17 mouse cellular contexts compared by ENCODE assay signal in the genomic region with DNA sequence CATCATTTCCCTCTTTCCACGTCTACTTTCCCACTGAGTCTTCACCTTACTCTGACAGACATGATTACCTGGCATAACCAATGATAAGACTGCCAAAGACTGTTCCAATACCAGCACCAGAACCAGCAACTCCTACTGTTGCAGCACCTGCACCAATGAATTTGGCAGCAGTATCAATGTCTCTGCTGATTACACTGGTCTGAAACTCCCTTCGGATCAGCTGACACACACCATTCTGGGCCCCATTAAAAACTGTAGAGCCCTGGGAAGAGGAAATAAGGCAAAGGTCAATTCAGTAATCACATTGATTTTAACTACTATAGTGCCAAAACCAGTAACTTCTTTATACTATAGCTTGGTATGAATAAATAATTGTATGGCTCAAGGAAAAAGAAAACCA. TPM values are rescaled to one million over a fixed set of nuclear protein-coding genes. Genes with fewer than 3 reads are reported as not detected.
A peak's percentile ranks its signal among the peaks of the same experiment; 100 is the strongest.
DNase-seq lines count a peak whose midpoint lies in the region; ATAC-seq and TF ChIP-seq lines count a peak whose summit lies in the region.
"Had no signal": no experiment of that assay in that cellular context is flagged by ENCODE, and none has a peak within 500 bp of the region (broad histone marks: within the 10 kb centered on the region; RNA-seq: fewer than 3 reads in every experiment).

No protein-coding gene starts in this region.

- H3K4me3 ChIP-seq in erythroblast, embryonic 14.5 days (replicated peaks), result peak overlapping the region; percentile 13
- peak overlapping the region in 1 of 2 experiments; percentile 17; a peak in 2 of 4 replicates for H3K4me3 ChIP-seq in heart, embryonic 14.5 days (ENCODE audit: control insufficient read depth in 1 of 2, insufficient read depth in 1 of 2, low read depth in 1 of 2, low read length in 2 of 2)
- H3K4me3 ChIP-seq in brown adipose tissue, adult 24 weeks (ENCODE audit: insufficient read depth, low read depth, low read length), result 0 out of 2 replicates have a peak overlapping the region, but pooled peaks have one; percentile 11
- peak overlapping the region; percentile 21; the same call in 1 of the 2 replicates for H3K4me3 ChIP-seq in liver, embryonic 12.5 days
- H3K4me3 ChIP-seq in thymus, adult 2 months (ENCODE audit: control insufficient read depth, insufficient read depth, low read length), result no peak overlapping the region
- H3K4me3 ChIP-seq: midbrain, embryonic 12.5 days had no signal

- peak overlapping the region; percentile 45 for H3K9ac ChIP-seq in heart, embryonic 14.5 days (ENCODE audit: low read length)
- H3K9ac ChIP-seq in liver, embryonic 12.5 days, result 0 out of 2 replicates have a peak overlapping the region, but pooled peaks have one; percentile 19
- H3K9ac ChIP-seq: embryonic facial prominence, embryonic 12.5 days; limb, embryonic 12.5 days; midbrain, embryonic 12.5 days had no signal

- H3K9me3 ChIP-seq in erythroblast, embryonic 14.5 days (ENCODE audit: control insufficient read depth, low read length), result no peaks in the 10 kb centered on the region
- H3K9me3 ChIP-seq in heart, embryonic 14.5 days (ENCODE audit: control insufficient read depth, low read length), result no peaks in the 10 kb centered on the region
- no peaks in the 10 kb centered on the region for H3K9me3 ChIP-seq in liver, embryonic 12.5 days (replicated peaks)
- H3K9me3 ChIP-seq: embryonic facial prominence, embryonic 12.5 days; hindbrain, embryonic 12.5 days; limb, embryonic 12.5 days; lung, embryonic 15.5 days; midbrain, embryonic 12.5 days had no signal

- no peak for DNase-seq in heart, adult 9 months (ENCODE audit: low spot score in 2 of 2)
- DNase-seq in thymus, adult 2 months, result no peak
- no peak for DNase-seq in ovary, postnatal 10 days (ENCODE audit: low spot score)
- DNase-seq: adrenal gland, adult 8-10 months; cerebellum, adult 18-20 months; gastrocnemius, postnatal 25 days; kidney, postnatal 25 days had no signal

- TF ChIP-seq CTCF in thymus, adult 2 months (IDR thresholded peaks at IDR 0.05; ENCODE audit: borderline replicate concordance, control insufficient read depth, extremely low read depth, insufficient read depth, low read length, poor library complexity), result no peak

- peaks cover 48% of the 10 kb centered on the region for H3K4me1 ChIP-seq in erythroblast, embryonic 14.5 days (ENCODE audit: control insufficient read depth)
- peaks cover 0 to 10% of the 10 kb centered on the region in 2 experiments; a peak in 3 of 4 replicates for H3K4me1 ChIP-seq in heart, embryonic 14.5 days (ENCODE audit: control insufficient read depth in 2 of 2, insufficient read depth in 2 of 2, low read length in 2 of 2)
- 0 out of 2 replicates have a peak, but pooled peaks cover 5% of the 10 kb centered on the region for H3K4me1 ChIP-seq in brown adipose tissue, adult 24 weeks (ENCODE audit: control insufficient read depth, insufficient read depth, insufficient read length, low read length)
- H3K4me1 ChIP-seq in liver, embryonic 12.5 days, result peaks cover 37% of the 10 kb centered on the region
- peaks cover 3% of the 10 kb centered on the region; the same call in 1 of the 2 replicates for H3K4me1 ChIP-seq in thymus, adult 2 months (replicated peaks; ENCODE audit: control insufficient read depth, insufficient read depth, low read length)

- no peak for TF ChIP-seq POLR2A in thymus, adult 2 months (IDR thresholded peaks at IDR 0.05; ENCODE audit: control insufficient read depth, extremely low read depth, insufficient read depth, low read length, poor library complexity)

- H3K4me2 ChIP-seq in heart, embryonic 14.5 days (ENCODE audit: low read length), result peak overlapping the region; percentile 69
- peak overlapping the region; percentile 23 for H3K4me2 ChIP-seq in liver, embryonic 12.5 days

- H3K27ac ChIP-seq in heart, embryonic 14.5 days (replicated peaks in 1 of 2; ENCODE audit: control insufficient read depth in 1 of 2, insufficient read depth in 1 of 2, low read depth in 2 of 2, low read length in 2 of 2), result no peak overlapping the region
- H3K27ac ChIP-seq in brown adipose tissue, adult 24 weeks (replicated peaks; ENCODE audit: low read depth, low read length), result peak overlapping the region; percentile 51
- no peak overlapping the region for H3K27ac ChIP-seq in liver, embryonic 12.5 days
- no peak overlapping the region for H3K27ac ChIP-seq in thymus, adult 2 months (ENCODE audit: control insufficient read depth, insufficient read depth, low read length)
- H3K27ac ChIP-seq: embryonic facial prominence, embryonic 12.5 days; hindbrain, embryonic 12.5 days; limb, embryonic 12.5 days; lung, embryonic 15.5 days; midbrain, embryonic 12.5 days had no signal

- no peak for ATAC-seq in erythroblast, adult 5-6 weeks (replicated peaks; ENCODE audit: low FRiP score, poor library complexity, severe bottlenecking)
- ATAC-seq in heart, embryonic 14.5 days (ENCODE audit: insufficient number of reproducible peaks, insufficient read depth, low FRiP score, low read depth), result no peak
- ATAC-seq in liver, embryonic 12.5 days, result no peak

- peaks cover 51% of the 10 kb centered on the region for H3K36me3 ChIP-seq in erythroblast, embryonic 14.5 days (ENCODE audit: control insufficient read depth)
- H3K36me3 ChIP-seq in heart, embryonic 14.5 days (ENCODE audit: control insufficient read depth, insufficient read depth, low read length), result peaks cover 53% of the 10 kb centered on the region
- H3K36me3 ChIP-seq in liver, embryonic 12.5 days, result peaks cover 50% of the 10 kb centered on the region
- H3K36me3 ChIP-seq in thymus, adult 2 months (ENCODE audit: control insufficient read depth, insufficient read depth, low read length), result peaks cover 27% of the 10 kb centered on the region

- 80% methylated on average over 2 of the region's 2 CpGs for WGBS in heart, embryonic 14.5 days
- 77% methylated on average over 2 of the region's 2 CpGs for WGBS in liver, embryonic 12.5 days (ENCODE audit: insufficient replicate concordance)
- 98% methylated on average over 2 of the region's 2 CpGs for WGBS in thymus, adult 2 months

- H3K27me3 ChIP-seq in erythroblast, embryonic 14.5 days (ENCODE audit: control insufficient read depth), result no peaks in the 10 kb centered on the region
- no peaks in the 10 kb centered on the region for H3K27me3 ChIP-seq in heart, embryonic 14.5 days (ENCODE audit: control insufficient read depth, insufficient read depth, low read length)
- H3K27me3 ChIP-seq in liver, embryonic 12.5 days (replicated peaks), result no peaks in the 10 kb centered on the region
- H3K27me3 ChIP-seq in thymus, adult 2 months (ENCODE audit: control insufficient read depth, insufficient read depth, low read length), result no peaks in the 10 kb centered on the region
- H3K27me3 ChIP-seq: embryonic facial prominence, embryonic 12.5 days; hindbrain, embryonic 12.5 days; limb, embryonic 12.5 days; lung, embryonic 15.5 days; midbrain, embryonic 12.5 days had no signal

RNA-seq across cellular contexts. Expression of a gene that starts 2.0 kb away (rescaled TPM):
- polyA plus RNA-seq in erythroblast, embryonic 14.5 days (2012), result 122 and 165 TPM in 2 replicates
- 202 and 209 TPM in 2 replicates for total RNA-seq in erythroblast, adult 5-6 weeks (2015; ENCODE audit: low replicate concordance)
- total RNA-seq in erythroblast, adult 5-6 weeks (2017; ENCODE audit: low replicate concordance), result 33.8 and 49.8 TPM in 2 replicates
- polyA plus RNA-seq in heart, embryonic 14.5 days (2014; fragmentation: Nextera tagmentation; extraction: Ambion mirVana), result 3,003 and 3,111 TPM in 2 replicates
- 571 and 594 TPM in 2 replicates for polyA plus RNA-seq in brown adipose tissue, adult 24 weeks (2012; ENCODE audit: insufficient read depth, insufficient read length, missing spikeins)
- polyA plus RNA-seq in liver, embryonic 12.5 days (2016; fragmentation: Nextera tagmentation; extraction: Ambion mirVana), result 807 and 810 TPM in 2 replicates
- 378 and 530 TPM in 2 replicates for polyA plus RNA-seq in thymus, adult 2 months (2012; rRNA removed)

RNA-seq across cellular contexts. Expression of a gene that starts 16.7 kb away (rescaled TPM):
- polyA plus RNA-seq in erythroblast, embryonic 14.5 days (2012), result 0.33 and 0.43 TPM in 2 replicates
- total RNA-seq in erythroblast, adult 5-6 weeks (2015; ENCODE audit: low replicate concordance), result 90.5 and 111 TPM in 2 replicates
- 74.7 and 81.4 TPM in 2 replicates for total RNA-seq in erythroblast, adult 5-6 weeks (2017; ENCODE audit: low replicate concordance)
- 42.4 and 42.6 TPM in 2 replicates for polyA plus RNA-seq in heart, embryonic 14.5 days (2014; fragmentation: Nextera tagmentation; extraction: Ambion mirVana)
- polyA plus RNA-seq in brown adipose tissue, adult 24 weeks (2012; ENCODE audit: insufficient read depth, insufficient read length, missing spikeins), result 48.3 and 76.1 TPM in 2 replicates
- 28.7 and 30.8 TPM in 2 replicates for polyA plus RNA-seq in liver, embryonic 12.5 days (2016; fragmentation: Nextera tagmentation; extraction: Ambion mirVana)
- 23.9 and 24.1 TPM in 2 replicates for polyA plus RNA-seq in thymus, adult 2 months (2012; rRNA removed)

Comparison
In these comparisons a context has a peak if more than half of its experiments do, and no peak if none do; other contexts are left out.
1. RNA of a gene that starts 16.7 kb away (polyA plus RNA-seq): 48.3 to 76.1 TPM in brown adipose tissue, adult 24 weeks, 42.4 to 42.6 TPM in heart, embryonic 14.5 days, 28.7 to 30.8 TPM in liver, embryonic 12.5 days and 23.9 to 24.1 TPM in thymus, adult 2 months; 0.33 to 0.43 TPM in erythroblast, embryonic 14.5 days; every median in the first group is over 10 times any median in the second.